Mouse (Mus musculus): ENCODE data around the gene Tldc1.
A peak's percentile ranks its signal among the peaks of the same experiment; 100 is the strongest.

The Tldc1 gene

DNA sequence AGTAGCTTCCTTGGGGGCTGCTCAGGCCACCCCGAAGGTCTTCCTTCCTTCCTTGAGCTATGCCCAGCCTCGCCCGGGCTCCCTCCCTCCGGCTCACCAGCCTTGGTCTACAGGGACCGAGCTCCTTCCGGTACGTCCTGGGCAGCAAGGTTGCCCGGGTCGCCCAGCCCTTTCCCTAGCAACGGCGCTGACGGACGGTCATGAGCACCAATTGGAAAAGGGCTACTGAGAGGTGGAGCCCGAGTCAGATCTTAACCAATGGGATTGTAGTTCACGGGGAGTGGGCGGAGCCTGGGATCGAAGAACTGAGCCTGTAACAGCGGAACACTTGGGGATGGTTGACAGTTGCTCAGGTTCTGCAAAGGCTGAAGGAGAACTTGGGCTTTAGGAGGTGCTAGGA lies at the start of gene Tldc1:
Tldc1 (minus strand) TSS at position 154 of the 400 bp plus-strand sequence.
- DNase-seq (ENCODE audit: low spot score in 2 of 2): peak; percentile 99 to 100

DNA sequence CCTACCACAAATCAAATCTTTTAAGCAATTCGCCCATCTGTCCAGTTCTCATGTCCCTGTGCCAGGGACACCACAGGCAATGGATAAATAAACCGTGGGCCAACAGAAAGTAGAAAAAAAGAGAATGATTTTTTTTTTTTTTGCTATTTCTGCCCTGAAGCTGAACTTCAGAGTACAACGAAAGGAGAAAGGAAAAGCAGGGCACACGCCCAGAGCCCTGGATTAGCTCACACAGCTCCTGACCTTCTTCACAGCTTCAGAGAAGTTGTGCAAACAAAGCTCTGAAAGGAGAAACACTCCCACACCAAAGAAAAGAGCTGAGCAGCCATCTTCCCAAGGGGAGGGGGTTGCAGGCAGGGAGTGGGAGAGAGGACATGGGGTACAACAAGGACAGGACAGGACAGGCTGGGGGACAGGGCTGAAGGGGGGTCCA lies 49.5 kb upstream of the Tldc1 start:
- DNase-seq (ENCODE audit: low spot score in 2 of 2): no peak

DNA sequence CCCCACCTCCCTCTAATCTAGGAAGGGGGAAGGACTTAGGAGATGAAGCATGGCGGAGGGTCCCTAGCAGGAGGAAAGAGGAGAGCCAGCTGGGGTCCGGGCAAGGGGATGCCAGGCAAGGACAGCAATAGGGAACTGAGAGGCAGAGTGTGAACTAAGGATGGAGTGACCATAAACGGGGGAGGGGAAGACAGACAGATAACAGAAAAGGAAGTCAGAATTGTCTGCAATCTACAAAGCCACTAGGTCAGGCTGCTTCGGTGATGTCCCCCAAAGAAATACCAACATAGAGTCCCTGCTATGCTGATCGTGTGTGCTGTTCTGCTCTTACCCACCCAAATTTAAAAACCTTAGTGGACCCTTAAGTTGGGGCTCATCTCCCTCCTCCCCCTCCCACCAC lies 48.8 kb upstream of the Tldc1 start:
- DNase-seq (ENCODE audit: low spot score in 2 of 2): no peak

DNA sequence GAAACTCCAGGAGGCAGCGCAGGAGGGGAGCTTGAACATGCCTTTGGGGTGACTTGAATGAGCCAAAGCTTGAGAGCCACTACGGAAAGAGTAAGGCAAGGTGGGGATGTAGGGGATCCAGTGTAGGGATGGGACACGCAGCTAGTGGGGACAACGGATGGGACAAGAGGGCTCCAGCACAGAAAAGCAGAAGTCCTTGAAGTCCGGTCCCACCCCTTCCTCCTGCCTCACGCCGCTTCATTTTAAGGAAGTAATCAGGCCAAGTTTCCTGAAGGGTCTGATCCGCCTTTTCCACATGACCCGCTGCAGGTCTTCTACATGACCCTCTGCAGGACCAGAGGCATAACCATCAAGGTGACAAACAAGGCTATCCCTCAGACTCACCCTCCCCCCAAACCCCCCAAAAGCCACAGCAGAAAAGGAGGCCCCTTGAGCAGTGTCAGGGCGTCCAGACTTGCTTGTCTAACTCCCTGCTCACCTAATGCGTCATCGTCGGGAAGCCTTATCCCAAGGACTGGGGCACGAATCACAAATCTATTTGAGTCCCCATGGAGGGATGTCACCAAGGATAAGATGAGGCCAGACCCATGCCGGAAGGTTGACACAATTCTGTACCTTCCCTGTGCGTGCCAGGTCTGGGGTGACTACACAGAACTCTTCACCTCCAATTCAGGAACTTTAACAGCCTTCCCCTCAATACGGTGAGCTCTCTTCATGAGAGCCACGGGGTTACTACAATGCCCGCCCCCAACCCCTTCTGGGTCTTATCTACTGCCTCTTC lies 47.9 kb upstream of the Tldc1 start:
- no peak for DNase-seq (ENCODE audit: low spot score in 2 of 2)

DNA sequence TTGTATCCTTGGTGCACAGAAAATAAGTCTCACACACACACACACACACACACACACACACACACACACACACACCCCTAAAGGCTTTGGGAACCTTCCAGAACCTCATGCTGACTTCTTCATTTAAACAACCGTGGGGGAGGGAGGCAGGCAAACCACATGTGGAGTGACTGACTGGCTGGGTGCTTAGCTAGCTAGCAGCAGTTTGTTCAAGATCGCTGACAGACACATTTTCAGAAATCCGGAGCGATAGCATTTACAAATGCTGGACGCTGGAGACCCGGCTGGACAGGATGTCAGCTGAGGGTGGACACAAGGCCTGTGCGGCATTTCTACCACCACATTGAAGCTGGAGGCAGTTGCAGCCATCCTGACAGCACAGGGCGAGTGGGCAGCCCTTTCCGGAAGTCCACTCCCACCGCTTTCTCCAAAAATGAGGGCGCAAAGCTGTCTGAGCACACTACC lies 46.6 kb upstream of the Tldc1 start:
- DNase-seq (ENCODE audit: low spot score in 2 of 2): no peak

DNA sequence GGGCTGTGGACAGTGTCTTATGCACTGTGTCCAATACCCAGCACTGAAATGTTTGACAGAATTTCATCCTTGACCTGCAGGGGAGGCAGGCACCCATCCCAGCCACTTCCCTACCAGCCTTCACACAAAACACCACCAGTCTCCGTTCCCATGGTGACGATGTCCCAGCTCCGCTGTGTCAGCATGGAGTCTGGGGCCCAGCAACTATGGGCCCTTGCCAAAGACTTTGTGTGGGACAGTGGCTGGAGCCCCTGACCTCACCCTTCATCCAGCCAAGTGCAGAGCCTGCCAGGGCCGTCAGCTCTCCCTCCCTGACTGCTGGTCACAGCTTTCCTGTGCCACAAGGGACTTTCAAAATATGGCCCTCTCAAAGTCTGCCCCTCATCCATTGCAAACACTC lies 45.9 kb upstream of the Tldc1 start:
- no peak for DNase-seq (ENCODE audit: low spot score in 2 of 2)

DNA sequence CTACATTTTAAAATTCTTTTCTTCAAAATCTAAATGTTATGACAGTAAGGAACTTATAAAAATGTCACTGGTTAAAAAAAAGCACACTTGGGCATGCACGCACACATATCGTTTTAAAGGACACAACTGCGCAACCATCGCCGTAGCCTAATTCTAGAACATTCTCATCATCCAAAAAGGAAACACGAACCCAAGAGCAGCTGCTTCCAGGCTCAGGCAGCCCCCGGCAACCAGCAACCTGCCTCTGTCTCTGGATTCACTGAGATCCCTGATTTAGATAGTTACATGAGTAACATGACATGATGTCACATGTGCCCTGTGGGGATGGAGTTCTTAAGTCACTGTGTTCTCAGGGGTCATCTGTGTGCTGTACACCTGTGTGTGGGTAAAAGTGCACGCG lies 45.1 kb upstream of the Tldc1 start:
- no peak for DNase-seq (ENCODE audit: low spot score in 2 of 2)

DNA sequence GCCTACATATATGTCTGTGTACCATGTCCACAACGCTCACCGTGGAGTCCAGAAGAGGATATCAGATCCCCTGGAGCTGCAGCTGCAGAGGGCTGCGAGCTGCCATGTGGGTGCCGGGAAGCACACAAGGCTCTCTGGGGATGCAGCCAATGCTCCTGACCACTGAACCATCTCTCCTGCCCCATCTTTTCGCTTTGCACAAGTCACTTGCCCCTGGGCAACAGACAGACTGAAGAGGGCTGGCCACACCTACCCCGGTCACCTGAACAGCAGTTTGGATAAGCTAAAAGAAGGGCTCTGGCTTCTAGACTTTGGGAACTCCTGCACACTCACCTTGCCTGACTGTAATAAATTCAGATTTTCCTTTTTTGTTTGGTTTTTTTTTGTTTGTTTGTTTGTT lies 43.5 kb upstream of the Tldc1 start:
- no peak for DNase-seq (ENCODE audit: low spot score in 2 of 2)

DNA sequence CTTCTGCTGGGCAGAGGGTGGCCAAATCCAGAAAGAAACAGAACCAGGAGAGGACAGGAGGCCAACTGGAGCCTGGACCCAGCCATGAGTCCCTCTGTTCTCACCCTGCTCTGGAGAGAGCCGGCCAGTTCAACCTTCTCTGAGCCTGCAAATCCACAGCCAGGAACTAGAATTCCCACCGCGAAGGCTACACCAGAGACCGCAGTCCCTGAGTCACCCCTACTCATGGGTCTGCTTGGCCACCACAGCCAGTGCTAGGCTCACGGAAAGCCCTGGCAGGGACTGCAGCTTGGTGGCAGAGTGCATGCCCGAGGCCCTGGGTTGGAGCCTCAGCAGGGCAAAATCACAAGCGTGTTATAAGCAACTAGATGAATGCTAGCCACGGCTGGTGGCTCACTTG lies 41.8 kb upstream of the Tldc1 start:
- DNase-seq (ENCODE audit: low spot score in 2 of 2): no peak

DNA sequence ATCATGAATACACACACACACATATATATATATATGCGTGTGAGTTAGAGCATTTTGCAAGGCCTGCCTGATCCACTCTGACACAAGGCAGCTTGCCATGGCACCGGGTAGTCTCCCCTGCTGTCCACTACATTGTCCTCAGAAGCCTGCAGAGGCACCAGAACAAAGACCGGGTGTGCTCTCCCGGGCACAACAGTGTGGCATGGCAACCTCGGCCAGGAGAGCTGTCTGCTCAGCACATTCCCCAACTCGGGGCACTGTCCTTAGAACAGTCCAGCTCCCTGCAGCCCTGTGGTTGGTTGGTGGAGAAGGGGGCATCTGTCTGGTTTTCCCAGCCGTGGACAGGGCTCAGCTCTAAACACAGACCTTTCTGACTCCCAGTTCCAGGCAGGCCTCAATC lies 41.1 kb upstream of the Tldc1 start:
- DNase-seq (ENCODE audit: low spot score in 2 of 2): no peak

DNA sequence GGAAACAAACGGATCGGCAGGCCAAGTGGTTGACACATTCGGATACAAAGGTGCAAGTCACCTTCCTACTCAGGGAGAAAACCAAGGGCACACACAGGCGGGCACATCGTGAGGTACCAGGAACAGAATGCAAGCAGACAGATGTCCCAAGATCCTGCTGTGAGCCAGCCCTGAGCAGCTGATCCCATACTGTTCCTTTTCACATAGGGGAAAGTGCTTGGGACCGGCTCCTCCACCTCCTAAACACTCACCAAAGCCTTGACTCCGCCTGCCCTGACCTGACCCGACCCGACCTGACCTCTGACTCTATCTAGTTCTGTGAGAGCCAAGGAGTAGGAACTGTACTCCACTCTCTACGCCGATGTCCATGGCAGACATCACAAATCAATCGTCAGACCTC lies 39.2 kb upstream of the Tldc1 start:
- DNase-seq (ENCODE audit: low spot score in 2 of 2): no peak

DNA sequence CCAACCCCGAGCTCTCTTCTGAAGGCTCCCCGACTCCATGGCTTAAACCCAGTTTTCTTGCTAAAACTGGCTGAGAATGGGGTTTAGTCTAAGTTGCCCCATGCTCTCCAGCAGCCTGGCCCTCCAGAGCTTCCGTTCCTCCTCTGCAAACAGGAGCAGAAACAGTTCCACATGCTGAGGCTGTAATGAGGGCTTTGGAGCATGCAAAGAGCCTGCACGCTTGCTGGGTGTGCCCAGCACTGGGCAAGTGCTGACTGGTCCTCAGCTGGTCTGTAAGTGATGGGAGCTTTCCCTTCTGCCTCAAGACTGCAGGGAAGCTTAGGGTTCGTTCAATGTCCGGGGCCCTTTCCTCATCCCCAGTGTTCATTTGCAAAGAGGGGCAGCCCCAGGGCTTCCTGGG lies 38.0 kb upstream of the Tldc1 start:
- no peak for DNase-seq (ENCODE audit: low spot score in 2 of 2)

DNA sequence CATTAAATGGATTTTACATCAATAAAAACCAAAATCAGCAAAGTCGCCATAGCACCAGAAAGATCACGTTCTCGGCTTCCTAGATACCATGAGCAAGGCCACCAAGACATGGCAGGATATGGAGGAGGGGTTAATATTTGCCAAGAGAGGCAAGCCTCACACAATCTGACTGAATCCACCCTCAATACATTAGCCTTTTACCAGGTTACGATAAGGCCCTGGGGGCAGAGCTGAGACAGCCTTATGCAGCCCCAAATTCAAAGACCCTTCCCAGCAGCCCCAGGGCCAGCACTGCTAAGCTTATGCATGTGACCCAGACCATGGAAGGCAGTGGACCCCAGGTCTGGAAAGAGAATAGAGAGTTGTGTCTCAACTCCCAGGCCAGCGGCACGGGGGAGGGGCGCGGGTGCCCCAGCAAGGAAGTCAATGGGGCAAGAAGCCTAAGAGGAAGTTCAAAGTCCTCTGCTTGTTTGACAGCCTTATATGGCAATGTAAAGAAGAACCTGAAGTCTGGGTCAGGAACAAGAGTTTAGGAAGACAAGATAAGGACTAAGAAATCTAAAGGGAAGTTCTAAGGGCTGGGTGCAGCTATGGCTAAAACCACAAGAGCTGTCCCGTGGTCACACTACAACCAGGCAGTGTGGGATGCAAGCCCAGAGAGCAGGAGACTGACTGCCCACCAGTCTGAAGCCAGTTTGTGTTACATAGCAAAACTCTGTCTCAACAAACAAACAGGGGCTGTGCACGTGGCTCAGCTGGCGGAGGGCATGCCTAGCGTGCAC lies 34.6 kb upstream of the Tldc1 start:
- no peak for DNase-seq (ENCODE audit: low spot score in 2 of 2)

DNA sequence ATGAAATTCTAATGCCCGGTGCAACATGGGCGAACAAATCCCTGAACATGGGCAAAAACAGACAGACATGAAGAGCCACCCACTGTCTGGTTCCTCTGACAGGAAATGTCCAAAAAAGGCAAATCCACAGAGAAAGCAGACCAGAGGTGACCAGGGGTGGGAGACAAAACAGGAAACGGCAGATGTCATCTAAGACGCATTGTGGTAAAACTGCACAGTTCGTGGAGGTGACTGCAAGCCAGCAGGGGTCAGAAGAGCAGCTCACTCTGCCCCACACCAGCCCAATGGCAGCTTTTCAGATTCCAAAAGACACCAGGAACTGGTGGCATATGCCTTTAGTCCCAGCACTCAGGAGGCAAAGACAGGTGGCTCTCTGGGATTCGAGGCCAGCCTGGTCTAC lies 33.7 kb upstream of the Tldc1 start:
- DNase-seq (ENCODE audit: low spot score in 2 of 2): no peak

DNA sequence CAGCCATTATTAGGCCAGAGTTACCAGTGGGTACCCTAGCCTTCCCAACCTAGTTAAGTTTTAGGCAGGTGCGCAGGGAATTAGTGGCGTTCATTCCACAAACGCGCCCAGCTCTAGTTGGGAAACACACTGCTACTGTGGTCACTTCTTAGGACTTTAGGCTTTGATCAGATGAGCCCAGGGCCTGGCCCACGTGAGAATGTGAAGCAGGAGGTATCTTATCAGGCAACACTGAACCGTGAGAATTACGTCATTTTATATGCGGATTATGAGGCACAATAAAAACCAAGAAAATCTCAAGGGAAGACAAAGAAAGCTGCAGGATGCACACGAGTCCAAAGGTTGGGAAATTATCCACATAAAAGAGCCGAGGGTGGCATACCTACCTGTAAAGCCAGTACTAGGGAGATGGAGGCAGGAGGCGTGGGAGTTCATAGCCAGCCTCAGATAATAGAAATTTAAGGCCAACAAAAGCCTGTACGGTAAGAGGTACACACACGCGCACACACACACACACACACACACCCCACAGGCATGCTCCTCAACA lies 32.8 kb upstream of the Tldc1 start:
- no peak for DNase-seq (ENCODE audit: low spot score in 2 of 2)

DNA sequence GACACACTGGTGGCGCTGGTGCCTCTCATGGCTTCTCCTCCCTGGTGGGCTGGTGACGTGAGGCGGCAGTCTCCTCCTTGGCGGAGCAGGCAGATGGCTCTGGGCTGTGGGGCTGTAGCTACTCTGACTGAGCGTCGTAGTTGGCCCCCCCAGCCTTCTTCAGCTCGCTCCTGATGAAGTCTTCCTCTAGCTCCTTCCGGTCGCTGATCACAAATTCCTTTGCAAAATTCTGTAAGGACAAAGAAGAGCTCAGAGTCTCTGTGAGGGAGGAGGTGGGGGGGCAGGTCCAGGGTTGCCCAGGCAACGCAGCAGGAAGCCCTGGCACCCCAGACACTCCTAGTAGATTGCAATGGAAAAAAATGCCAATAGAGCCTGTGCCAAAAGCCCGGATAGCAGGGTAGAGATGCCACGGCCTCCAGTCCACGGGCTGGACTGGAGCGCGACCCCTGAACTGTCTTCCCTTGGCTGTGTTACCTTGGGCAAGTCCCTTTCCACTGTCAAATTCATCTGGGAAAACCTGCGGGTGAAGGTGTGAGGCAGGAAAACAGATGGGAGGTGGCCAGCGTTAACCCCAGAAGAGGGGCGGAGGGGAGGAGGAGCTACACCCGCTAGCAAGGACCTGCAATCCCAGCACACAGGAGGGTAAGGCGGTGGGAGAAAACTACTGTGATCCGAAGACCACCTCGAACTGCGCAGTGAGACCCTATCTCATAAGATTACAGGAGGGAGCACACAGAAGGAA lies 32.1 kb upstream of the Tldc1 start:
- DNase-seq (ENCODE audit: low spot score in 2 of 2): no peak

DNA sequence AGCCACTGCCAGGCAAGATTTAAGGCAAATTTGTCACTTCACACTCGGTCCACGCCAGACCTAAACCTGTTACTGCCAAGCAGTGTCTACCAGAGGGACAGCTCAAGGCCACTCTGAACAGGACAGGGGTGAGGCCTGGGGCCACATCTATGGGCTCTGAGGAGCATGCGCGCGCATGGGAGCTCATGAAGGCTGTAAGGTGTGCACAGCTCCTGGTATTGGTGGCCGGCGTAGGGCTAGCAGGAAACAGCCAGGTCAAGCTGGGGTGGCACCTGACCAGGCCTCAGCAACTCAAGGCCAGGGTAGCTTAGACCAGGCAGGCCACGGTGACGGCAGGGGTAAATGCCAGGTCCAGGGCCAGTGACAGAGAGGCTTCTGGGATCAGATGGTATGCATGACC lies 31.4 kb upstream of the Tldc1 start:
- no peak for DNase-seq (ENCODE audit: low spot score in 2 of 2)

DNA sequence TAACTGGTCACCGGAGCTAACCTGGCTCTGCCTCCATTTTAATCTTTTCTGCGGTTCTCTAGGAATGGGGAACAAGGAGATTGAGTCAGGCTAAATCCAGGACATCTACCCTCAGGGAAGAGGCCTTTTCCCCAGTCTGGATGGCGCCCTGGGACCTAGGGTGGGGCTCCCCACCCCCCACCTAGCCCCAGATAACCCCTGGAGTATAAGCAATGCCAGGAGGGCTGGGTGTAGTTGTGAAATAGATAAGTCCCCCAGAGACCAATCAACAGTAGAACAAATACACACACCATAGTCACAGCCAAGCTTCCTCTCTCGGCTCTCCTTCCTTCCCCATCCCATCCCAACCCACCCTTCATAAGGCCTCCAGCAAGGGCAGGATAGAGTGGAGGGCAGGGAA lies 29.5 kb upstream of the Tldc1 start:
- no peak for DNase-seq (ENCODE audit: low spot score in 2 of 2)

DNA sequence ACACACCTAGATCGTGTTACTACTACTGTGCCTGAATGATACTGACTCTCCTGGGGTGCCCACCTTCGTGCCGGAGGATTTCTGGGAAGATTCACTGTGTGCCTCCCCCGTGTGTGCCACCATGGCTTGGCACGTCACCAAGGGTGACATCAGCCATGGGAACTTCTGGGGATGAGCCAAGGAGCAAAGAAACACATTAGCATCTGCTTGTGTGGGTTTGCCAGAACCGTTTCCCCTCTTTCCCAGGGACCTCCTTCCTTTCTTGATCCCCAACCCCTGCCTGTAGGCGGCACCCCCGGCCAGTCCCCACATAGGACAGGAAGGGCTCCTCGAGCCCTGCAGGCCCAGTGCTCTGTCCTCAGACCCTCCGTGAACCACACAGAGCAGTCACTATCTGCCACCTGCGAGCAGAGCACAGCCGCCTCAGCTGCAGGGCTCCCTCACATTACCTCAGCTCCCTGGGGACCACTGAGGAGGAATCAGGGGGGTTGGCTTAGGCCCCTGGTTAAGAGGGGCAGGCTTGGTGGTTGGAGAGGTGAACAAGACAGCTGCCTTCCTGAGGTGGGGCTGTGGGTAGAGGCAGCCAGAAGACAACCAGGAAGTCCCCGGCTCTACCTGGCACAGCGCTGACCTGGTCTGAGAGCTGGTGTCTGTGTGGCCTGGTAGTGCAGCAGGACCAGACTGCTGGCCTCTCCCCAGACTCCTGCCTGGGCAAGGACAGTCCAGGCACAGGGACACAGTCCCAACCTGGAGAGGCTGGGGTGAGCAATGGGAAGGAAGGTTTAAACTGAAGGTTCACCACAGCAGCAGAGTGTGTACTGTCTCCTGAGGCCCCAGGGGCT lies 28.4 kb upstream of the Tldc1 start:
- peak; percentile 41 to 65 for DNase-seq (ENCODE audit: low spot score in 2 of 2)

DNA sequence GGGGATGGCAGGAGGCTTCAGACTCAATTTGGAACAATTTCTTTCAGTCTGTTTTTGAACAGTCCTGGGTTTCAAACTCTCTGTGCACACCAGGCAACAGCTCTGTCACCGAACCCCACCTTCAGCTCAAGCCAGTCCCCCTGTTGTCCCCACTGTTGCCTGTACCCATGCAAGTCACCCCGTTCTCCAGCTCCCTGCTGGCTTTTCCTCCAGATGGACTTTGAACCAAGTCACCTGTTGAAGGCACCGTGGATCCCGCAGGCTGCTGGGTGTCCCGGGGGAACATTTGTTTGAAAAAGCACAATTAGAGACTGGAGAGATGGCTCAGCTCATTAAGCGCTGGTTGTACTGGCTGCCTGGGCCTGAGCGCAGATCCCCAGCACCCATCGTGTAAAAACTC lies 27.1 kb upstream of the Tldc1 start:
- no peak for DNase-seq (ENCODE audit: low spot score in 2 of 2)

DNA sequence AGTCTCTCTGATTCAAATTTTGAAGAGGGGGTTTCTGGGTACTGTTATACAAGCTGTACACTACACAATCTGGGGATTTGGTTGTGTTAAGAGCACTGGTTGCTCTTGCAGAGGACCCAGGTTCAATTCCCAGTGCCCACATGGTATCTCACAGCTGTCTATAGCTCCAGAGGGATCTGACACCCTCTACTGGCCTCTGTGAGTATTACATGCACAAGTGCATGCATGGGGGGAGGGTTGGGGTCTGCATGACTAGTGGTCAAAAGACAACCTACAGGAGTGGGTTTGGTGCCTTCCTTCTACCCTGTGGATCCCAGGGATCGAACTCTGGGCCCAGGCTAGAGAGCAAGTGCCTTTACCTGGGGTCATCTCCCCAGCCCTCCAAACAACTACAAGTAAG lies 24.4 kb upstream of the Tldc1 start:
- no peak for DNase-seq (ENCODE audit: low spot score in 2 of 2)
